Mouse (Mus musculus) testis, adult 10 weeks (tissue): ENCODE data around the gene Ctsc. TPM values are rescaled to one million over a fixed set of nuclear protein-coding genes. Genes with fewer than 3 reads are reported as not detected.

Experiments
- polyA plus RNA-seq: library from polyadenylated mRNA; stranded (reverse); fragments of 350-450 nt; fragmentation: Illumina TruSeq; extraction: RNeasy Lipid Tissue Mini Kit (QIAGEN cat#74804); gene quantifications from one replicate; pipeline ENCODE4 v1.2.3, GENCODE M21; 2014; ENCODE audit warnings: low read depth, low replicate concordance

Ctsc gene
- 10.4 TPM for polyA plus RNA-seq

DNA sequence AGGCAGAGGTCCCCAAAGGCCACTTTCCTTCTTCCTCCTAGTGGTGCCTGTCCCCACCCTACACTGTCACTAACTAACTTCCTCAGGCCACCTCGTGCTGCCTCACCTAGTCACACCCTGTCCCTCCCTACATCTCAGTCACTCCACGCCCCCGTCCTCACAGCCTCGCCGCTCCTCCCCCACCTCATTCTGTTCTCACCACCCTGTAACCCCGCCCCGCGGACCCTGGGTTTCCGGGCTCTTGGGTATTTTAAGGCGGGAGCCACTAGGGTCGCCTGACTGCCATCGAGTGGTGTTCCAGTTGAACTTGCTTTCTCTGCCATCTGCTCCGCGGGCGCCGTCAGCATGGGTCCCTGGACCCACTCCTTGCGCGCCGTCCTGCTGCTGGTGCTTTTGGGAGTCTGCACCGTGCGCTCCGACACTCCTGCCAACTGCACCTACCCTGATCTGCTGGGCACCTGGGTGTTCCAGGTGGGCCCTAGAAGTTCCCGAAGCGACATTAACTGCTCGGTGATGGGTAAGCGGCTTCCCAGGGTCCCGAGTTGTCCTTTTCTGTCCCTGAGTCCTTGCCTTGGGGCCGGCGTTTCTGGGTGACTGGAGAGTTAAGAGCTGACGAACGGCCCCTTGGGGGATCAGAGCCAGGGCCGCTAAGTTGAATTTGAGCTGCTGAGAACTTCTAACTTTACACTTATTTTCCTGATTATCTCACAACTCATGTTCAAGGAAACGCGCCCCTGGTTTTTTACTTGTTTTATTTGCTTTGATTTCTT, at the start of gene Ctsc:
TSS of gene Ctsc (plus strand) at position 228 of the 770 bp plus-strand sequence.

Other genes with a start within 250 kb of the Ctsc start
- gene Rab38, start 152.2 kb downstream of the Ctsc start, polyA plus RNA-seq, result not detected